Mouse (Mus musculus) kidney, embryonic 14.5 days (tissue): ENCODE results near the gene Filip1. TPM values are rescaled to one million over a fixed set of nuclear protein-coding genes. Genes with fewer than 3 reads are reported as not detected.
"Not testable (repeated sequence)": the region's sequence is repeated elsewhere in the genome, so short reads cannot be mapped to it uniquely, and the experiment has no call there.

Experiments
- ATAC-seq: fragments of 200-750 bp; cut with Nextera tagmentation; 2 replicates; pipeline ENCODE4 v1.8.0; 2017; ENCODE audit warnings: moderate number of reproducible peaks, mild to moderate bottlenecking, moderate TSS enrichment, moderate library complexity; ENCODE audit not compliant: low FRiP score, low TSS enrichment
- H3K27ac ChIP-seq: fragments of 300-500 bp; sonication (generic); 2 replicates; pipeline ENCODE4 v1.5.1; 2014; ENCODE audit warnings: low read depth, mild to moderate bottlenecking, low read length, moderate library complexity, mixed read lengths
- H3K27me3 ChIP-seq: fragments of 300-500 bp; sonication (generic); 2 replicates; pipeline ENCODE4 v1.6.1; 2014; ENCODE audit warnings: mild to moderate bottlenecking, low read length; ENCODE audit not compliant: control insufficient read depth, insufficient read depth
- H3K36me3 ChIP-seq: fragments of 300-500 bp; sonication (generic); 2 replicates; pipeline ENCODE4 v1.6.1; 2014; ENCODE audit warnings: low read length, mixed read lengths; ENCODE audit not compliant: control insufficient read depth, insufficient read depth
- H3K4me1 ChIP-seq: fragments of 300-500 bp; sonication (generic); 2 replicates; pipeline ENCODE4 v1.6.1; 2014; ENCODE audit warnings: low read length, mixed read lengths; ENCODE audit not compliant: control insufficient read depth, insufficient read depth
- H3K4me2 ChIP-seq: fragments of 300-500 bp; sonication (generic); replicated peaks from 2 replicates; pipeline ENCODE4 v1.6.1; 2014; ENCODE audit warnings: low read depth, mild to moderate bottlenecking, low read length
- H3K4me3 ChIP-seq: fragments of 300-500 bp; sonication (generic); 2 replicates; pipeline ENCODE4 v1.5.1; 2014; ENCODE audit warnings: mild to moderate bottlenecking, low read length
- H3K9ac ChIP-seq: fragments of 300-500 bp; sonication (generic); 2 replicates; pipeline ENCODE4 v1.6.1; 2014; ENCODE audit warnings: low read depth, mild to moderate bottlenecking, low read length, moderate library complexity
- H3K9me3 ChIP-seq: fragments of 300-500 bp; sonication (generic); 2 replicates; pipeline ENCODE4 v1.6.1; 2016; ENCODE audit warnings: low read length; ENCODE audit not compliant: control insufficient read depth
- WGBS: fragments of 180-500 bp; shearing (Covaris S2); extraction: QIAGEN DNeasy Blood & Tissue Kit; methylation state at CpG from one replicate; pipeline ENCODE4 v1.1.7; 2014; 5-methylcytosine and 5-hydroxymethylcytosine counted together
- polyA plus RNA-seq: library from polyadenylated mRNA; unstranded; fragments of >200 nt; fragmentation: Nextera tagmentation; extraction: Ambion mirVana; gene quantifications from 2 replicates; pipeline ENCODE4 v1.2.1, GENCODE M21; 2014

The Filip1 gene
- polyA plus RNA-seq, 1 experiment from 2014 or later: 4.5 TPM

DNA sequence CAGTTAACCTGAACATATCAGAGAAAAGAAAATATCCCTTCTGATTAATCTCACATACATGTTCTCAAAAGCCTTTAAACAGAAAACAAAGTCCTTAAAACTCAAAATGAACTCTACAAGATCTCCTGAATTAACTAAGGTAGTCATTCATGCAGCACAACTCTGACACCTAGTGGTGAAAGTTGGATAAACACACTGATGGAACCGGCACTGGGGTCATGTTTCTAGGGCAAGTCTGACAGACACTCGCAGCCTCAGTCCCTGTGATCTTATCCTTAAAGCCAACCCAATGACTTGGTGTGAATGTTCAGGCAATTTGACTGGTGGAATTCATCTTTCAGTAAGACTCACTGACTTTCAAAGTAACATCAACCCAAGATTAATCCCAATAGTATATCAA, 13.4 kb upstream of the Filip1 start:
- H3K27ac ChIP-seq: no peak overlapping the region
- WGBS: 0% methylated on average over 2 of the region's 2 CpGs
- H3K27me3 ChIP-seq: no peaks in the 10 kb centered on the region
- no peaks in the 10 kb centered on the region for H3K4me1 ChIP-seq
- H3K9ac ChIP-seq: no peak overlapping the region
- no peaks in the 10 kb centered on the region for H3K9me3 ChIP-seq
- no peak; the same call in 1 of the 2 replicates for ATAC-seq
- no peak overlapping the region for H3K4me3 ChIP-seq
- no peaks in the 10 kb centered on the region for H3K36me3 ChIP-seq
- no peak overlapping the region for H3K4me2 ChIP-seq

DNA sequence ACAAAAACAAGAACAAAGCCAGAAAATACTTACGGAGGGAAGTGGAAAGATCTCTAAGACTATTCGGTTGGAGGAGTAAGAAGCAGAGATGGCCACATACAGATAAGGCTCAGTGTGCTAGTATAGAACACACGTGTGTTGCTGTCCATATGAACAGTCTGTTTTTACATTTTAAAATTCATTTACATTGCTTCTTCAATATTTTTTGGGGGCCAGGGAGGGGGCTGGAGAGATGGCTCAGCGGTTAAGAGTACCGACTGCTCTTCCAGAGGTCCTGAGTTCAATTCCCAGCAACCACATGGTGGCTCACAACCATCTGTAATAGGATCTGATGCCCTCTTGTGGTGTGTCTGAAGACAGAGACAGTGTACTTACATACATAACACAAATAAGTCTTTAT, 12.7 kb upstream of the Filip1 start:
- H3K4me1 ChIP-seq, H3K36me3 ChIP-seq, H3K4me2 ChIP-seq, ATAC-seq, H3K9ac ChIP-seq, H3K4me3 ChIP-seq, H3K9me3 ChIP-seq, H3K27ac ChIP-seq, H3K27me3 ChIP-seq: not testable (repeated sequence)
- 91% methylated on average over 5 of the region's 5 CpGs for WGBS

DNA sequence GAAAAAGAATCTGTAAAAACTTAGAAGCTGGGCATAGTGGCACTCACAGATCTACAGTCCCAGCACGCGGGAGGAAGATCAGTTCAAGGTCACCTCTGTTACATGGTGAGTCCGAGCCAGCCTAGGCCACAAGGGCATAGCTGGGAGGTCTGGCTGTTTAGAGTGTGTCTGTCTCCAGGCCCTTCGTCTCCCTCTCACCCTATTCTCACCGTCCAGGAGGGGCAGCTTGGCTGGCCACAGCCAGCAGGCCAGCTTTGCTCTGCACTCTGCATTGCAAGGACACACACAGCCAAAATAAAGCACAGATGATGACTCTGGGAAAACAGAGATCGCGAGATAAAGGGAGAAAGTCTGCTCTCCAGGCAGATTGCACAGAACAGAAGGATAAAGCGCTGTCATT, 10.2 kb upstream of the Filip1 start:
- Histone ChIP-seq H3K4me1 (no peaks in the 10 kb centered on the region), H3K9ac (no peak overlapping the region), H3K27ac (no peak overlapping the region), H3K4me2 (no peak overlapping the region), H3K27me3 (no peaks in the 10 kb centered on the region), H3K4me3 (no peak overlapping the region), H3K9me3 (no peaks in the 10 kb centered on the region), H3K36me3 (no peaks in the 10 kb centered on the region)
- 69% methylated on average over 8 of the region's 8 CpGs for WGBS
- ATAC-seq: no peak

- 21% methylated on average over 1 of the region's 1 CpGs for WGBS
- no peak overlapping the region for H3K27ac ChIP-seq
- no peaks in the 10 kb centered on the region for H3K4me1 ChIP-seq
Measured at GRCm38 (mm10) chr9:80021648-80022047, 9.0 kb upstream of the Filip1 start.

DNA sequence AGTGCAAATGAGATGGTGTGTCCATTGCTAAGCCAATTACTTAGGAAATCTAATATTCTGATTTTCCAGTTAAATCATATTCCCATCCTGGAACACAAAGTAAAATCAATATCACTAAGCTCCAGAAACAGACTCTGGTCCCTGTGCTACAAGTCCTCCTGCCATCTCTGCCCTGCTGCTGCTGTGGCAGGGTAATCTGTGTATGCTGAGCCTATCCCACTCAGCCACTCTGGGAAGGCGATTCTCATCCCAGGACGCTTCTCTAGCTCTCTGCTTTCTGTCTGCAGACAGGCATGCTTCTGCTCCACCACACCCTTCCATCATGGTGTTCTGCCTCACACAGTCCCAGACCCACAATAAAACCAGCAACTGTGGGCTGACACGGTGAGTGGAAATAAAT, 7.8 kb upstream of the Filip1 start:
- Histone ChIP-seq H3K4me3 (no peak overlapping the region), H3K9ac (no peak overlapping the region), H3K9me3 (no peaks in the 10 kb centered on the region), H3K4me1 (no peaks in the 10 kb centered on the region), H3K4me2 (no peak overlapping the region), H3K27ac (no peak overlapping the region), H3K36me3 (no peaks in the 10 kb centered on the region), H3K27me3 (no peaks in the 10 kb centered on the region)
- 50% methylated on average over 3 of the region's 3 CpGs for WGBS
- ATAC-seq: no peak

More at GRCm38 (mm10) chr9:80021648-80022047, 9.0 kb upstream of the Filip1 start:
- no peak overlapping the region for H3K4me3 ChIP-seq
- no peaks in the 10 kb centered on the region for H3K36me3 ChIP-seq
- no peaks in the 10 kb centered on the region for H3K9me3 ChIP-seq
- no peak for ATAC-seq
- H3K27me3 ChIP-seq: no peaks in the 10 kb centered on the region
- H3K4me2 ChIP-seq: no peak overlapping the region
- no peak overlapping the region for H3K9ac ChIP-seq

GRCm38 (mm10) chr9:80012016-80012415, 635 bp downstream of the Filip1 start:
- ATAC-seq: no peak
- H3K4me3 ChIP-seq: no peak overlapping the region
- H3K9me3 ChIP-seq: no peaks in the 10 kb centered on the region
- H3K9ac ChIP-seq: no peak overlapping the region
- H3K27me3 ChIP-seq: no peaks in the 10 kb centered on the region
- H3K27ac ChIP-seq: no peak overlapping the region
- H3K4me1 ChIP-seq: no peaks in the 10 kb centered on the region
- H3K4me2 ChIP-seq: no peak overlapping the region
- WGBS: 88% methylated on average over 13 of the region's 13 CpGs
- H3K36me3 ChIP-seq: no peaks in the 10 kb centered on the region

- H3K4me3 ChIP-seq: no peak overlapping the region
- no peaks in the 10 kb centered on the region for H3K27me3 ChIP-seq
- H3K4me1 ChIP-seq: no peaks in the 10 kb centered on the region
- ATAC-seq: peak; percentile 69
- H3K27ac ChIP-seq: no peak overlapping the region
- no peak overlapping the region for H3K9ac ChIP-seq
- WGBS: 48% methylated on average over 14 of the region's 14 CpGs
- no peak overlapping the region for H3K4me2 ChIP-seq
- H3K9me3 ChIP-seq: no peaks in the 10 kb centered on the region
- H3K36me3 ChIP-seq: no peaks in the 10 kb centered on the region
Measured at GRCm38 (mm10) chr9:80002394-80003188, 10.1 kb downstream of the Filip1 start.

GRCm38 (mm10) chr9:79997282-79997681, 15.4 kb downstream of the Filip1 start:
- WGBS: 86% methylated on average over 6 of the region's 6 CpGs
- H3K4me3 ChIP-seq: no peak overlapping the region
- no peak for ATAC-seq
- no peak overlapping the region for H3K4me2 ChIP-seq
- H3K4me1 ChIP-seq: no peaks in the 10 kb centered on the region
- no peak overlapping the region for H3K27ac ChIP-seq
- no peak overlapping the region for H3K9ac ChIP-seq
- no peaks in the 10 kb centered on the region for H3K9me3 ChIP-seq
- H3K36me3 ChIP-seq: no peaks in the 10 kb centered on the region
- no peaks in the 10 kb centered on the region for H3K27me3 ChIP-seq

DNA sequence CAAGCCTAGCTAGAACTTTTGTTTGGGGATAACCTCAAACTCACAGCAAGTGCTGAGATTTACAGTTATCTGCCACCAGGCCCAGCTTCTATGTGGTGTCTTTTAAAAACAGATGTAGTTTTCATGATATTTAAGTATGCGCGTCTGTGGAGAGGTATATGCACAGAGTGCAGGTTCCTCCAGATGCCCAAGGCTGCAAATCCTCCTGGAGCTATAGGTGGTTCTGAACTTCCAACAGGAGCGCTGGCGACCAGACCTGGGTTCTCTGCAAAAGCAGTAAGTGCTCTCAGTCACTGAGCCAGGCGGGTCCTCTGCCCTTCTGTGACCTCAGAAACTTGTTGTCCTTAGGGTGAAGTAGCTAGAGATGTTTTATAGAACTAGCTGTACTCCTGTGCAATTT, 18.4 kb downstream of the Filip1 start:
- no peak overlapping the region for H3K4me3 ChIP-seq
- 90% methylated on average over 5 of the region's 5 CpGs for WGBS
- no peaks in the 10 kb centered on the region for H3K9me3 ChIP-seq
- H3K36me3 ChIP-seq: no peaks in the 10 kb centered on the region
- H3K9ac ChIP-seq: no peak overlapping the region
- ATAC-seq: no peak
- no peaks in the 10 kb centered on the region for H3K4me1 ChIP-seq
- H3K27me3 ChIP-seq: no peaks in the 10 kb centered on the region
- H3K27ac ChIP-seq: no peak overlapping the region
- no peak overlapping the region for H3K4me2 ChIP-seq
